Mouse (Mus musculus) frontal cortex, adult (tissue): ENCODE results near the gene Kbtbd4.
A peak's percentile ranks its signal among the peaks of the same experiment; 100 is the strongest.

Experiments
- ATAC-seq: cut with Nextera tagmentation; 2 replicates; pipeline ENCODE4 v1.9.2; 2017; ENCODE audit warnings: mild to moderate bottlenecking, moderate library complexity, mixed read lengths; ENCODE audit not compliant: low TSS enrichment

Kbtbd4 gene

DNA sequence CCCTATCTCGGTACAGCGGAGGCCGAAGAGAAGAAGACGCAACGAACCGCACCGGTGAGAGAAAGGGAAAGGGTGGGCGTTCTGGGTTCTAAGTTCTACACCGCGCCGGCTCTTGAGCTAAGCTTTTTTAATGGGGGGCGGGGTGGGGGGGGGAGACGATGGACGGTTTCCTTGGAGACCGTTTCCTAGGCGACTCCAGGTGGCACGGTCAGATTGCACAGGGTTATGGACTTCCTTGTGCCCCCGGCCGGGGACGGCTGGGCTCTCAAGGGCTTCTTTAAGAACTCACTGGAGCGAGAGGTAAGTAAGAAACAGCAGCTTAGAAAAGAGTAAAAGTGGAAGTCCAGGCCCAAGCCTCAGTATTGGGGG lies 300 bp downstream of the Kbtbd4 start:
- peak; percentile 11 for ATAC-seq

DNA sequence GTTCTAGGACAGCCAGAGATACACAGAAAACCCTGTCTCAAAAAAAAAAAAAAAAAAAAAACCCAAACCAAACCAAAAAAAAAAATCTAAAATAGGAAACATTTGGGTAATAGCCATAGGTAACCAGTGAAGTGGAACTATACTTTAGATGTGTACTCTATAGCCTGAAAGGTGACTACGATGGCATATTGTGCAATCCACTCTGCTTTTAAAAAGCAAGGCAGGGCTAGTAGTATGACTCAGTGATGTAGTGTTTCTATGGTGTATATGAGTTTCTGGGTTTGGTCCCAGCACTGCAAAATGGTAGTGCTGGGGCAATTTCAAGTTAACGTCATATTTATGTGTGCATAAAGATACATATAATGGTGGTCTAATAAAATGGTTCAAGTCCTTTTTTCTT lies 2.2 kb downstream of the Kbtbd4 start:
- no peak for ATAC-seq

- no peak for ATAC-seq
These were observed 6.3 kb downstream of the Kbtbd4 start for GRCm38 (mm10) chr2:90910861-90911260.

- no peak for ATAC-seq
These were observed 7.1 kb downstream of the Kbtbd4 start for GRCm38 (mm10) chr2:90911668-90912067.

DNA sequence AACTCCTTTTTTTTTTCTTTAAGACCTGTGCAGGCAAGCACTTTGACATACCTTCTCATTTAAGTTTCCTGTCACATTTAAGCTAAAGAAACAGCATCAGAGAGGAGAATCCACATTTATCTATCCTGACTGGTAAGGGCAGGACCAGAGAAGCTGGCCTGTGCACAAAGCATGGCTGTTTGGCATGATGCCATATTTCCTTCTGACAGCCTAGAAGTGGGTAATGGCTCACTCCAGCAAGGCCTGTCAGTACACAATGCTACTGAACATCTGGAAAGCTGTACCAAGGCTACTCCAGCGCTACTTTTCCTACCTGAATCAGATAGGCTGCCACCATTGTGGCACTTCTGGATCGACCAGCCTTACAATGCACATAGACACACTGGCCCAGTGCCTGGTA lies 9.1 kb downstream of the Kbtbd4 start:
- no peak for ATAC-seq

DNA sequence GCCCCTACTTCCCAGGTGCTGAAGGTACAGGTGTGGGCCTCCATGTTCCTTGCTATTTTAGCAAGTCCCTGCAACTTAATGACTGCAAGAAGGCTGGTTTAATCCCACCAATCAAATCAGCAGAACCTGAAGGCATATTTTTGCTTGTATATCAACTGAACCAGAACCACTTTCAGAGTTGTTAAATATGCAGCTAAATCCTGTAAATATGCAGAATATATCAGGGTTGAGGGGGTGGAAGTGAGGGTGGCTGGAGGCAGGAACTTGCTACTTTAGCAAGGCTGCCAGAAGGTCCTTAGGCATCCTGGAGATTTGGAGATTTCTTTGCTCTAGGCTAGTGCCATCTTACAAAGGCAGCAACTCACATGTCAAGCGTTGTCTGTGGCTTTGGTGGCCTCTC lies 11.0 kb downstream of the Kbtbd4 start:
- ATAC-seq, result peak; percentile 36; the same call in 1 of the 2 replicates

GRCm38 (mm10) chr2:90916560-90917232 lies 12.2 kb downstream of the Kbtbd4 start:
- ATAC-seq, result peak; percentile 7; the same call in 1 of the 2 replicates

DNA sequence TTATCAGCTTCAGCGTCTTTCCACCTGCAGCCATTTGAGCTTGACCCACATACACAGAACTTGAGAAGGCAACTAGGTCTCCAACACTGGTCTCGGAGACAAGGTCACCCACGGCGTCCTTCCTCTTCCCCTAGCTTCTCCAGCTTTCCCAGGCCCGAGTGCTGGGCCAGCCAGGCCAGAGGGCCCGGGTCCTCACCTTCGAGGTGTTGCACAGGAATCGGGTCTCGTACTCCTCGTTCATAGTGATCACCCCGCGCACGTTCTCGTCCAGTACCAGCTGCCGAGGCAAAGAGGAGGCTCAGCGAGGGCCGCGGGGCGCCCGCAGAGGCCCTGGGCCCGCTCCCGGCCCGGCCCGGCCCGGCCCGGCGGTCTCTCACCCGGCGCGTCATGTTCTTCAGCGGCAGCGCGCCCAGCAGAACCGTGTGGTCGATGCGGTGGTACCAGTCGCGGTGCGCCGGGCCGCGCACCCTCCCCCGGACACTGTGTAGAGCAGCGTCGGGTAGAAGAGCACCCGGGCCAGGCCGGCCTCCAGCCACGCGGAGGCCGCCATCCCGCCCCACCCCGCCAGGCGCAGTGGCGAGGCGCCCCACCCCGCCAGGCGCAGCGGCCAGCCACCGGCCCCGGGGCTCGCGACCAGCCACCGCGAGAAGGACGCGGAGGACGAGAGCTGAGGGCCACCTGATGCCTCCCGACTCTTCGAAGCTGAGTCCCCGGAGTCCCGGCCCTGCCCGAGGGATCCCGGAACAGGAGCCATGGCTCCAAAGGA lies 12.9 kb downstream of the Kbtbd4 start:
- ATAC-seq, result peak; percentile 62

DNA sequence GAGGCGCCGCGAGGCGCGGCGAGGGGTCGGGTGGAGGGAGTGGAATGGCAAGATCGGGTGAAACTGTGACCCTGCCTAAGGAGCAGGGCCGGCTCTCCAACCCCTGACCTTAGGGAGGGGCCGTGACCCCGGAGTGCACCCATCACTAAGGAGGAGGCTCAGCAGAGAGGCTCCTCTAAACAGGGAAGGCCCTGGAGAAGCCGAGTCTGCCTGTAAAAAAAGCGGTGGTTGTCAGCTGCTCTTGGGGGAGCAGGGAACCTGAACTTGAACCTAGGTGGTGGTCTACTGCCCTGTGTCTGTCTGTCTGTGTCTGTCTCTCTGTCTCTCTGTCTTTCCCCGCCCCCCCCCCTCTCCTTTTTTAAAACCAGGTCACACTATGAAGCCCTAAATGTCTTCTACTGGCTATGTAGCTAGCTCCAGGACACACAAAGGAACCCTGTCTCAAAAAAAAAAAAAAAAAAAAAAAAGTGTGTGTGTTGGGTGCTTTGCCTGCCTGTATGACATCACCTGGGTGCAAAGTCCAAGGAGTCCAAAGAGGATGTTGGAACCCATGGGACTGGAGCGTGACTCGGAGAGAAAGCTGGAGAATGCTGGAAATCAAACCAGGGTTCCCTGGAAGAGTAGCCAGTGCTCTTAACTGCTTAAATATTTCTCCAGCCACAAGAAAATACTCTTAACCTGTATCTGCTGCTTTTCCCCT lies 13.6 kb downstream of the Kbtbd4 start:
- ATAC-seq, result no peak; the same call in 1 of the 2 replicates

DNA sequence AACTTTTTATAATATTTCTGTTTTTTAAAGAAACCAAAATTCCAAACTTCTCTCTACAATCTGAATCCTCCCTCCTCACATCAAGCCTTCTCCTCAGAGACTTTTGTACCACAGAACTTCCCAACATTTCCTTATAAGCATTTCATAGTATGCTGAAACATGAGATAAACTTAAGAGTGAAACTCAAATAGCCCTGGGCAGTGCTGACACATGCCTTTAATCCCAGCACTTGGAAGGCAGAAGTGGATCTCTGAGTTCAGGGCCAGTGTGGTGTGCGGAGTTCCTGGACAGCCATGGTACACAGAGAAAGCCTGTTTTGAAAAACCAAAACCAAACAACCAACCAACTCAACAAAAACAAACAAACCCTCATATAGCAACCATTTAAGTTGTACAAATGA lies 16.6 kb downstream of the Kbtbd4 start:
- ATAC-seq, result no peak

GRCm38 (mm10) chr2:90922636-90923035 lies 18.1 kb downstream of the Kbtbd4 start:
- no peak for ATAC-seq

DNA sequence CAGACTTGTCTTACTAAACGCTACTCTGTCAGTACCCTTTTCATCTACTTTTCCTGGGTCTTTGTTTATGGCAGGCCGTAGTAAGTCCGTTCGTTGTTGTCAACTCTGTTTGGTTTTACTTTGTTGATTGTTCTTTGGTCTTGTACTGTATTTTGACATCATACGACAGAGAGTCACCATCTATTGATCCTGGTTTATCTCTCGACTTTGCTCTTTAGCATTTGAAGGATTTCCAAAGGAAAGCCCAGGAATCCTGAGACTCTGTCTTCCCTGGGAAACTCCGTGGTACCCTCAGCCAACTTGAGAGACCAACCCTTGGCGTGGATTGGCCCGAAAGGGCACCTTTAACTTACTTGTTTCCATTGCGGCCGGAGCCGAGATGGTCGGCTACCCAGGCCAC lies 24.0 kb downstream of the Kbtbd4 start:
- ATAC-seq, result no peak

GRCm38 (mm10) chr2:90931829-90932228 lies 27.3 kb downstream of the Kbtbd4 start:
- ATAC-seq, result no peak

GRCm38 (mm10) chr2:90932273-90932672 lies 27.7 kb downstream of the Kbtbd4 start:
- no peak for ATAC-seq

- no peak for ATAC-seq
These were observed 33.8 kb downstream of the Kbtbd4 start for GRCm38 (mm10) chr2:90938362-90938761.

- no peak; the same call in 1 of the 2 replicates for ATAC-seq
These were observed 35.2 kb downstream of the Kbtbd4 start for GRCm38 (mm10) chr2:90939750-90940149.

- peak; percentile 89 for ATAC-seq
These were observed 36.0 kb downstream of the Kbtbd4 start, which contains the start of gene Celf1 for GRCm38 (mm10) chr2:90940233-90941229. Celf1 (plus strand) TSS chr2:90940382.

- ATAC-seq, result no peak
These were observed 37.2 kb downstream of the Kbtbd4 start for GRCm38 (mm10) chr2:90941744-90942143.

- ATAC-seq, result no peak
These were observed 45.6 kb downstream of the Kbtbd4 start for GRCm38 (mm10) chr2:90950149-90950548.

GRCm38 (mm10) chr2:90950582-90951194 lies 46.1 kb downstream of the Kbtbd4 start:
- ATAC-seq, result peak; percentile 71

DNA sequence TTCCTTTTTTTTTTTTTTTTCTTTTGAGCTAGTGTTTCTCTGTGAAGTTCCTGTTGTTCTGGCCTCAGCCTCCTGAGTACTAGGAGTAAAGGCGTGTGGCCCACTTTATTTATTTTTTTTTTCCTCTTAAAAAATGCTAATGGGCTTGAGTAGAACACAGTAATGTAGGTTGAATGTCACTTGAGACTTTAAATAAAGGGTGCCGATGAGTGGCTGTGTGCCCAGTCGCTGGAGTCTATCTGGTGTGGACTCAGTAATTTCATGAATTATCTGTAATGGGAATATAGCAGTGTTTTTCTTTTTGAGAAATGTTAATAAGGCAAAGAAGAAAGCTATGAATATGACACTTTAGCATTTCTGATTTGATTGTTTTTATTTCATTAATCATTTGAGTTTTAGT lies 48.9 kb downstream of the Kbtbd4 start:
- ATAC-seq, result no peak
